Mouse (Mus musculus) layer of hippocampus, adult 9-11 months (tissue): ENCODE results near the gene Scgb1b7.
"Not testable (repeated sequence)": the region's sequence is repeated elsewhere in the genome, so short reads cannot be mapped to it uniquely, and the experiment has no call there.

Source experiments
- DNase-seq: peaks from one replicate; pipeline ENCODE4 v3.0.0; 2022

The Scgb1b7 gene

DNA sequence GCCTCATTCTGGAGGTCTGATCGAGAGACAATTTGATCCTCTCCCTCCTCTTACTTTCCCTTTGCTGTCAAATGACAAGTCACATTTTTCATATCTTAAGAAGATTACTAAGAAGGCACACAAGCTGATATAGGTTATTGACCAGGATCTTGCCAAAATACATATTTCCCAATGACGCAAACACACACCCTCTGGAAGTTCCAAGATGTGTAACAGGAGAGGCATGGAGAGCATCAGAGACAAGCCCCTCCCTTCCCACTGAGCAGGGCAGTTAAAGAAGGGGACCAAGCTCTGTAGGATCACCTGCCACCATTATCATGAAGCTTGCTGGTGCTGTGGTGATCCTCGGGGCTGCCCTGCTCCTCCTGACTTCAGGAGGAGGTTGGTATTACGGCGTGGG is at the start of gene Scgb1b7:
Scgb1b7 (plus strand) TSS at position 301 of the 400 bp plus-strand sequence.
- DNase-seq: not testable (repeated sequence)

DNA sequence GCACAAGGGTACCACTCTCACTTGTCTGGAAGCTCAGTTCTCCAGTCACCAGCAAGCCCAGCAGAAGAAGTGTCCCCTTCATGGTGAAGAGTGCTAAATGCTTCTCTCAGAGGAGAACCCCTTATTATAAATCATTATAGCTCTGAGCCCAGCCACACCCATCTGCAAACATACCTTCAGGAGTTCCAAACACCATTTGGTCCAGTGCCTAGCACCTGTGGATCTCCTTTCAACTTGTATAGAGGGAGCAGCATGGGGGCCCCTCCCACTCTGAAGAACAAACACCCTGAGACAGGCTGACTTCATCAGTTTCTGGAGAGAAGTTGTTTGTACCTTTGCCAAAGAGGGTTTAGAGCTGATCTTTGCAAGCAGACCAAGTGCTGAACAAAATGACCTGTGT is 6.8 kb upstream of the Scgb1b7 start, which contains the start of gene Scgb2b7:
Scgb2b7 (minus strand) TSS at position 101 of the 400 bp plus-strand sequence.
- not testable (repeated sequence) for DNase-seq
